ENCODE assay signal across 15 mouse cellular contexts in the genomic region with DNA sequence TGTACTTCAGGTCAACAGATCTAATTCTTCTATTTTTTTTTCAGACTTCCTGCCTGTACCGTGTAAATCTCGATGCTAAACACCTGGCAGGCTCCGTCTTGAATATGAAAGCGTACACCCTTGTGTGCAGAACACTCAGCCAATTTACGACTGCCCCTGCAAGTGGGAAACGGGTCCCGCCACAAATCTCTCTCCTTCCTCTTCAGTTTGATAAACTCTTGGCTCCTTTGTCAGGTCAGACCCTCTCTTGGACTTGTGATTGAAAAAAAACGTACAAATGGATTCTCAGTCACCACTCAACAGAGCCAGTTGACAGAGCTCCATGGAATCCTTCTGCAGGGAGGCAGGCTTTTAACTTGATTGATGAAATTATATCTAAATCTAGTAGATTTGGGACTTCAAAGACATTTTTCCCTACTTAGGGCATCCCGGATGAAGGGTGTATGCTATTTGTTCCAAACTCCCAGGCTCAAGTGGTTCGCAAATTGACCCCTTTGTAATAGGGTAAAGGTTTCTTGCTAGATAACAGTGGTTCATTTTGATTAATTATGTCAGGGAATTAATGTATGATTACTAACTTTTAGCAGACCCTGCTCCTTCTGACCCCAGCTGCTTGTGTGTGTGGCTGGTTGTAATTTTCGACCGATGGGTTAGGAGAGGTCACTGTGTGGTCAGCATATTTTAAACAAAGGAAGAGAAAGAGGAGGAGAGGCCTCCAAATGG.
DNase-seq lines count a peak whose midpoint lies in the region; ATAC-seq lines count a peak whose summit lies in the region.
"Had no signal": no experiment of that assay in that cellular context is flagged by ENCODE, and none has a peak within 500 bp of the region (broad histone marks: within the 10 kb centered on the region; RNA-seq: fewer than 3 reads in every experiment).

No protein-coding gene starts in this region.

- H3K9me3 ChIP-seq in neural tube, embryonic 15.5 days (replicated peaks): no peaks in the 10 kb centered on the region
- no peaks in the 10 kb centered on the region for H3K9me3 ChIP-seq in kidney, embryonic 14.5 days (ENCODE audit: control insufficient read depth, low read length)
- no peaks in the 10 kb centered on the region for H3K9me3 ChIP-seq in limb, embryonic 11.5 days (ENCODE audit: control insufficient read depth, low read length)
- H3K9me3 ChIP-seq: forebrain, embryonic 12.5 days; heart, embryonic 13.5 days had no signal

- no peak overlapping the region for H3K9ac ChIP-seq in neural tube, embryonic 15.5 days (replicated peaks)
- no peak overlapping the region for H3K9ac ChIP-seq in kidney, embryonic 14.5 days (ENCODE audit: low read depth, low read length)
- no peak overlapping the region for H3K9ac ChIP-seq in limb, embryonic 11.5 days (ENCODE audit: low read length)
- H3K9ac ChIP-seq: forebrain, embryonic 12.5 days; heart, embryonic 13.5 days had no signal

- H3K36me3 ChIP-seq in neural tube, embryonic 15.5 days: no peaks in the 10 kb centered on the region
- no peaks in the 10 kb centered on the region for H3K36me3 ChIP-seq in kidney, embryonic 14.5 days (ENCODE audit: control insufficient read depth, insufficient read depth, low read length)
- H3K36me3 ChIP-seq in limb, embryonic 11.5 days (ENCODE audit: control insufficient read depth, insufficient read depth, low read length): no peaks in the 10 kb centered on the region
- H3K36me3 ChIP-seq: forebrain, embryonic 12.5 days; heart, embryonic 13.5 days had no signal

- peak; percentile 61 for DNase-seq in neural tube, embryonic 10.5 days (ENCODE audit: extremely low spot score, low spot score)
- peak; percentile 64 for DNase-seq in limb, embryonic 11.5 days (ENCODE audit: low spot score)
- no peak for DNase-seq in right cerebral cortex, postnatal 25 days
- DNase-seq: adrenal gland, adult 8-10 months; cerebellum, adult 11-12 months; cerebellum, postnatal 36 days; lung, adult 18-20 months; thymus, adult 2 months had no signal

- no peak for ATAC-seq in neural tube, embryonic 15.5 days (ENCODE audit: low FRiP score)
- ATAC-seq in kidney, embryonic 14.5 days (ENCODE audit: low FRiP score, low TSS enrichment): peak; percentile 89
- ATAC-seq in limb, embryonic 11.5 days (ENCODE audit: insufficient number of reproducible peaks, low FRiP score, low TSS enrichment, low read depth): no peak; the same call in 1 of the 2 replicates
- no peak for ATAC-seq in frontal cortex, adult (ENCODE audit: low TSS enrichment)
- ATAC-seq in inflammation-experienced regulatory T-cells, adult 6 months: no peak

- no peak overlapping the region for H3K27ac ChIP-seq in neural tube, embryonic 15.5 days (replicated peaks)
- peak overlapping the region; percentile 39 for H3K27ac ChIP-seq in kidney, embryonic 14.5 days (ENCODE audit: low read depth, low read length)
- H3K27ac ChIP-seq in limb, embryonic 11.5 days (replicated peaks; ENCODE audit: low read depth, low read length): no peak overlapping the region
- H3K27ac ChIP-seq: forebrain, embryonic 12.5 days; heart, embryonic 13.5 days had no signal

- H3K4me3 ChIP-seq in neural tube, embryonic 15.5 days (replicated peaks): no peak overlapping the region
- no peak overlapping the region for H3K4me3 ChIP-seq in kidney, embryonic 14.5 days (ENCODE audit: low read length)
- no peak overlapping the region for H3K4me3 ChIP-seq in limb, embryonic 11.5 days (ENCODE audit: low read depth, low read length)
- H3K4me3 ChIP-seq: forebrain, embryonic 12.5 days; heart, embryonic 13.5 days; megakaryocyte, embryonic 14.5 days had no signal

- 29% methylated on average over 12 of the region's 12 CpGs for WGBS in neural tube, embryonic 15.5 days
- WGBS in kidney, embryonic 14.5 days: 8% methylated on average over 12 of the region's 12 CpGs
- 7% methylated on average over 12 of the region's 12 CpGs for WGBS in limb, embryonic 11.5 days

- H3K4me2 ChIP-seq in neural tube, embryonic 15.5 days: no peak overlapping the region
- H3K4me2 ChIP-seq in kidney, embryonic 14.5 days (replicated peaks; ENCODE audit: low read depth, low read length): no peak overlapping the region
- no peak overlapping the region for H3K4me2 ChIP-seq in limb, embryonic 11.5 days (ENCODE audit: low read depth, severe bottlenecking)
- H3K4me2 ChIP-seq: forebrain, embryonic 12.5 days; heart, embryonic 13.5 days had no signal

- H3K4me1 ChIP-seq in neural tube, embryonic 15.5 days: no peaks in the 10 kb centered on the region
- H3K4me1 ChIP-seq in kidney, embryonic 14.5 days (ENCODE audit: control insufficient read depth, insufficient read depth, low read length): peaks cover 8% of the 10 kb centered on the region; the same call in 1 of the 2 replicates
- H3K4me1 ChIP-seq in limb, embryonic 11.5 days (ENCODE audit: control insufficient read depth, insufficient read depth, low read length): peaks cover 5% of the 10 kb centered on the region
- H3K4me1 ChIP-seq: forebrain, embryonic 12.5 days; megakaryocyte, embryonic 14.5 days had no signal

- 0 out of 2 replicates have a peak, but pooled peaks cover under 1% of the 10 kb centered on the region for H3K27me3 ChIP-seq in neural tube, embryonic 15.5 days (replicated peaks)
- no peaks in the 10 kb centered on the region for H3K27me3 ChIP-seq in kidney, embryonic 14.5 days (ENCODE audit: control insufficient read depth, insufficient read depth, low read length)
- H3K27me3 ChIP-seq in limb, embryonic 11.5 days (ENCODE audit: control insufficient read depth, insufficient read depth, low read length): no peaks in the 10 kb centered on the region
- H3K27me3 ChIP-seq: heart, embryonic 13.5 days; megakaryocyte, embryonic 14.5 days had no signal
